Mouse (Mus musculus) heart, adult 2 months (tissue): Measurements from ENCODE around the gene Lmntd1.

Experiments
- CTCF ChIP-seq: fragments of 200-600 bp; IDR thresholded peaks from 2 replicates; pipeline ENCODE4 v1.8.1; 2022; ENCODE audit warnings: antibody characterized with exemption, mild to moderate bottlenecking, moderate library complexity
- EP300 ChIP-seq: fragments of 200-500 bp; IDR thresholded peaks from 2 replicates; pipeline ENCODE4 v1.6.1; 2011; ENCODE audit warnings: low read depth, low read length, control low read depth; ENCODE audit not compliant: insufficient read depth
- POLR2A ChIP-seq: fragments of 200-500 bp; IDR thresholded peaks from 2 replicates; pipeline ENCODE4 v1.6.1; 2011; ENCODE audit warnings: mild to moderate bottlenecking, low read depth, low read length, control low read depth; ENCODE audit not compliant: insufficient read depth

- no peak for TF ChIP-seq EP300
- no peak for TF ChIP-seq CTCF
- no peak for TF ChIP-seq POLR2A
Observed at GRCm38 (mm10) chr6:145371586-145371985, 242.5 kb downstream of the Lmntd1 start.
